Mouse (Mus musculus) brown adipose tissue, adult 24 weeks (tissue): ENCODE data around the gene Cyp2a12. TPM values are rescaled to one million over a fixed set of nuclear protein-coding genes. Genes with fewer than 3 reads are reported as not detected.
"Not testable (repeated sequence)": the region's sequence is repeated elsewhere in the genome, so short reads cannot be mapped to it uniquely, and the experiment has no call there.

Source experiments
- H3K27ac ChIP-seq: fragments of 200-500 bp; replicated peaks from 2 replicates; pipeline ENCODE4 v1.5.1; 2012; ENCODE audit warnings: low read depth, mild to moderate bottlenecking, low read length
- H3K4me1 ChIP-seq: fragments of 200-500 bp; 2 replicates; pipeline ENCODE4 v1.6.1; 2012; ENCODE audit warnings: low read length, mixed read lengths; ENCODE audit not compliant: control insufficient read depth, insufficient read depth, insufficient read length
- H3K4me3 ChIP-seq: fragments of 200-500 bp; 2 replicates; pipeline ENCODE4 v1.5.1; 2012; ENCODE audit warnings: low read depth, mild to moderate bottlenecking, low read length, moderate library complexity; ENCODE audit not compliant: insufficient read depth
- polyA plus RNA-seq: library from polyadenylated mRNA; stranded (reverse); fragments of >200 nt; gene quantifications from 2 replicates; pipeline ENCODE4 v1.2.4, GENCODE M21; 2012; ENCODE audit not compliant: missing spikeins, insufficient read depth, insufficient read length

Gene Cyp2a12
- 1.0 TPM in 1 of 2 replicates, not detected in the other for polyA plus RNA-seq

DNA sequence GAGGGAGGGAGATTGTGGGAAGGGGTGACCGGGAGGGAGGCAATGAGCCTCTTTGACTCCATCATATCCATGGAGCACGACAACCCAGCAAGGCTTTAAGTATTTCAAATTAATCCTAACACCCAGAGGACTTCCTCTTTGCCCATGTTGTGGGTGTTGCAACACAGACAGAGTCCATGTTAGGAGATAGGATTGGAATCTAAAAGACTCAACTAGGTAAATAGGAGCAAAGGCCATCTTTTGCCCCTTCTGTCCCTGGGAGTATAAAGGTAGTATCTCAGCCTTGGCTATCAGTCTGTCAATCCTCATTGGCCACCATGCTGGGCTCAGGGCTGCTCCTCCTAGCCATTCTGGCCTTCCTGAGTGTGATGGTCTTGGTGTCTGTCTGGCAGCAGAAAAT, at the start of gene Cyp2a12:
Gene Cyp2a12 (plus strand): TSS at position 293 of the 400 bp plus-strand sequence.
- Histone ChIP-seq H3K4me1 (no peaks in the 10 kb centered on the region), H3K4me3 (no peak within 1 kb of the TSS), H3K27ac (no peak within 1 kb of the TSS)

DNA sequence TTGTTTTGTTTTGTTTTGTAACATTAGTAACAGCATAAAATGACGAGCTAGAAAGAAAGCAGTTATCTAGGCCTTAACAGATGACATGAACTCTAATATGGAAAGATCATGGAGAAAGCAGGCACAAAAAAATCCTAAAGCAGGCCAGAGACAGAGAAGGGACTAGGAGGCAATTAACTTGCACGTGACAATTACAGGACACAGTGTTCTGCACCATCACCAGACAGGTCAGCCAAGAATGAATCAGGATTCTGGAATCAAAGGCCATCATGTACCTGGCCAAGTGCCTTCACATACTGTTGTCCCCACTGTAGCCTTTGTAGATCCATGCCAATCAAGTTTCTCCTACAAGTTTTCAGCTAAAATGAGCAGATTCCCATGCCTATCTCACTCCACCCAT, 47.4 kb upstream of the Cyp2a12 start:
- not testable (repeated sequence) for H3K4me1 ChIP-seq, H3K4me3 ChIP-seq, H3K27ac ChIP-seq

DNA sequence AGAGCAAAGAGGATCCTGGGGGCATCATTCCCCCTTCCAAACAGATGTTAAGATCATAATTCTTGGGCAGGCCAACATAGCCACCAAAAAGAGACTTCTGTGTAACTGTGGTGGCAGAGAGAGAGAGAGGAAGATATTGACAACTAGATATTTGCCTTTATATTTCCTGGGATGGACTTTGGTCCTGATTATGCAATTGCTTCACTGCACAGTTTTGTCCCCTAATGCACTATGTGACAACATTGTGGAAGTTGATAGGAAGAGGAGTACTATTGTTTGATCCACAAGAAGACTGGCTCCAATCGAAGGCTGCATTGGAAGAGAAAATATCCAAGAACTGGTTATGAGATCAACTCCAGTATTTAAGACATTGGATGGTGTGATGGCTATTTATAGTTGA, 46.9 kb upstream of the Cyp2a12 start:
- H3K4me3 ChIP-seq, H3K4me1 ChIP-seq, H3K27ac ChIP-seq: not testable (repeated sequence)

DNA sequence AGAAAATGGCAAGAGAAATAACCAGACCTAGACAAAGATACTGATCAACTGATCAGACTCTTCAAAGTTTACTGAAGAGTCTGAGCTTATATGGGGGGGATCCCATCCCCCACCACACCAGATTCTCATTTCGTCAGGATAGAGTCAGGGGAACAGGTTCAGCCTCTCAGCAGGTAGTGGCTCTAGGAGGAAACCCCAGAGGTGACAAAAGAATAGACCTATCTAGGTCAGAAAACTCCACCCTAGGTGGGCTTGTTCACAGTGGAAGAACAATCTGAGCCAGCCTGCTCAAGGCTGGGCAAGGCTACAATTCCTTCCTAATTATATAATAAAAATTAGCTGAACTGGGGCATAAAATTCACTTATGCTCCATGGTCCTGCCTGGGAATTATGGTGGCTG, 46.3 kb upstream of the Cyp2a12 start:
- no peak overlapping the region for H3K4me3 ChIP-seq
- no peak overlapping the region for H3K27ac ChIP-seq
- no peaks in the 10 kb centered on the region for H3K4me1 ChIP-seq

DNA sequence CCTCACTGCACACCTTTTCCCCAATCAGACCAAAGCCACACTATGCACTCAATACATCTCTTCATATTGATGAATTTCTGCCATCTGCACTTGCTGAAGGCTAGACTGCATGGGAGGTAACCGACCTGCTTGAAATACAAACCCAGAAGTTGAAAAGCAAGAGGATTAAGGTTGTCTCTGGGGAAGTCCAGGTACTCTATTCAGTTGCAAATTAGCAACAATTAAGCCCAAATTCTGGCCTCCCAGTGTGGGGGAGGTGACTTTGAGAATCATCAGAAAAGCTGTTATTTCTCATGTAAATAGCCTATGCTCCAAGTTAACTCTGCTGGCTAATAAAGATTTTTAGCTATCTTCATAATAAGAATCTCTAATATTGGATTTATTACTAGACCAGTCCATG, 45.7 kb upstream of the Cyp2a12 start:
- not testable (repeated sequence) for H3K4me3 ChIP-seq, H3K27ac ChIP-seq, H3K4me1 ChIP-seq

DNA sequence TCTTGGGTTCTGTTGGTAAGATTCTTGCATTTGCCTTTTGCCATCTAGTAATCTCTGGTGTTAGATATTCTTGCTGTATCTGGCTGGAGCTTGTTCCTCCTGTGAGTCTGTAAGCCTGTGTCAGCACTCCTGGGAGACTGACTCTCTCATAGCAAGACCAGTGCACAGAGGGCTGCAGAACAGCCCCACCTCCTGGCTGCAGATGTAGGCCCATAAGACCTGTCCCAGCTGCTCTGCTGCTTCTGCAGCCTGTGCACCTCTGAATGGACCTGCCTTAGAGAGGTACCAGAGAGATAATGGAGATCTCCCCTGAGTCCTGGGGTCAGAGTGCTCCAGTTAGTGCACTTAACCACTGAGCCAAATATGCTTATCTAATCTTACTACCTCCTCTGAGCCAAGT, 2.3 kb upstream of the Cyp2a12 start:
- not testable (repeated sequence) for H3K4me3 ChIP-seq, H3K4me1 ChIP-seq, H3K27ac ChIP-seq

DNA sequence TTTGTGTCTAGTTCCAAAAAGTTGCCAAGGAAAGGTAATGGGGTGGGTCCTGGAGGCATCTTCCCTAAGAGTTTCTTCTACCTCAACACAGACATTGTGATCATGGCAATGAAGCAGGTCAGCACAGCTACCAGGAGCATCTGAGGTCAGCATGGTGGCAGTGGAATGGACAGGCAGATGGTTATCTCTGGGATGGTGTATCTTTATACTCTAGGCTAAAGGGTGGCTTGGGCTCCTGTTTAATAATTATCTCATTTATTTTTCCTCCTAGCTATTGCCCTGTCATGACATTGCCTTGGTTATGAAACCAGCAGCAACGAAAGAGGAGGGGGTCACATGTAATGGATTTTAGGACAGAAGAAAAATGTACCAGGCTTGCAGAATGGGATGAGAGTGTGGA, 20.0 kb downstream of the Cyp2a12 start:
- H3K27ac ChIP-seq, H3K4me1 ChIP-seq, H3K4me3 ChIP-seq: not testable (repeated sequence)

DNA sequence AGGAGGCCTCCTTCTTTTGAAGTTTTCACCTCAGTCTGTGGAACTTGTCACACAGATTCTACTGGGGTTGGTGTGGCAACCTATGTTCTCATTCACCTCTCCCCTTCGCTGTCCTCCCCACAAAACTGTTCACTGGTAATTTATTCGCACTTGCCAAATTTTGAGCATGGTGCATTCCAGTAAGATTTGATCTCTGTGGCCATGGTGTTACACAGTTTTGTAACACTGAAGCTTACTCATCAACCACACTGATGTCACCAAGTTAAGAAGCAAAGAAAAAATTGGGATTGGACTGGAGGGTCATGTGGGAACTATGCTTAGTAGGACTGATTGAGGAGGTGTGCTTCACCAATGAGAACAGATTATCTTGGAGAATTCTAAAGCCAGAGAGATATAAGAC, 30.5 kb downstream of the Cyp2a12 start:
- H3K4me1 ChIP-seq, H3K4me3 ChIP-seq, H3K27ac ChIP-seq: not testable (repeated sequence)

DNA sequence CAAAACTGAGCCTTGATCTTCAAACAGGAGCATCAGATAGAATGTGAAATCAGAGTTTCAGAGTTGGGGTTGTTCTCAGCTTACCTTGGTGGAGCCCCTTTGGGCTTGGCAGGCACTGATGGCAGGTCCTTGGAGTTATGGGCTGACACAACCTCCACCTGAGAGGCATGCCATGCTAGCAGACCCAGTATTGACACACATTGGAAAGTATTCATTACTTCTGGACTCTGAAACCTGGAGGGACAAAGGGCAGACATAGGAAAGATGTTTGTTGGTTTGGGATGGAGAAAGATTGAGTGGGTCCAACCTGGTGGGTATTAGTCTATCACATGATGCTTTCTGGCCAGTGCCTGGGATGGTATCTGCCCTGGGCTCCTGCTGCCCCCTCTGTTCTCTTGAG, 31.0 kb downstream of the Cyp2a12 start:
- not testable (repeated sequence) for H3K4me3 ChIP-seq, H3K27ac ChIP-seq, H3K4me1 ChIP-seq

DNA sequence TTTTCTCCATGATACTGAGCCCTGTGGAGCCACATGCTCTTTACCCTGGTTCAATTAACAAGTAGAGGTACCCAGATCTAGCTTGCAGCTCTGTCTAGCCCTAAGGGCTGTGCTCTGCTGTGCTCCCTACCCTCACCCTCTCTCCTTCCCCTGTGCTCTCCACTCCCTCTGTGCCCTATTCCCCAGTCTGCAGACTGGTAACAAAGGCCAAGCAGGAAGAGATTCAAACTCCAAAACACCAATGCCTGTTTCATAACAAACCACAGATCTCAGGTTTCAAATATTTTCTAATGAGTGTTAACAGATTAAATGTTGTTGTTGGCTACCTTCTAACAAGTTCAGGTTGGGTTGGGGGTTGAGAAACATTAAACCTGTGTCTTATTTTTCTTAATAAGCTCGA, 49.8 kb downstream of the Cyp2a12 start:
- no peaks in the 10 kb centered on the region; the same call in 1 of the 2 replicates for H3K4me1 ChIP-seq
- H3K4me3 ChIP-seq, result no peak overlapping the region
- H3K27ac ChIP-seq, result no peak overlapping the region

DNA sequence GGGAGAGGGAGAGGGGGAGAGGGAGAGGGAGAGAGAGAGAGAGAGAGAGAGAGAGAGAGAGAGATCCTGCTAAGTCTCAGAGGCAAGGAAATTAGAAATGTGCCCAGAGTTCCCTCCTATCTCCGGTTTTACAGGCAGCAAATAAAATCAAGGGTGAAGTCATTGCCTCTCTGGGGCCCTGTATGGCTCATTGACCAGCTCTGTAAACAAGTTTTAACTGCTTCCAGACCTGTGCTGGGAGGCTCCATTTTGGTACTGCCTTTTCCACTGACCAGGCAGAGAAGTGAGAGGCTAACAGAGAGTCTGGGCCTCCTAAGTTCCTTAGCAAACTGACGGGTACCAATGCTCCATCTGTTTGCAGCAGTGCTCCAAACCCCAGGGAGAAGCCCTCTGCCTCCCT, 52.7 kb downstream of the Cyp2a12 start:
- Histone ChIP-seq H3K4me3 (no peak overlapping the region), H3K27ac (no peak overlapping the region), H3K4me1 (no peaks in the 10 kb centered on the region; the same call in 1 of the 2 replicates)

Other genes starting within 250 kb of the Cyp2a12 start
- not detected in 2 replicates for gene Cyp2g1, start 220.2 kb upstream of the Cyp2a12 start, polyA plus RNA-seq
- 4.8 TPM in 1 of 2 replicates, not detected in the other for gene Cyp2a5, start 193.8 kb upstream of the Cyp2a12 start, polyA plus RNA-seq
- gene Cyp2a22, start 89.7 kb upstream of the Cyp2a12 start, polyA plus RNA-seq, result not detected in 2 replicates
- gene Cyp2f2, start 90.8 kb downstream of the Cyp2a12 start, polyA plus RNA-seq, result 5.0 and 8.5 TPM in 2 replicates
- gene Cyp2t4, start 124.6 kb downstream of the Cyp2a12 start, polyA plus RNA-seq, result not detected in 2 replicates
- gene Egln2, start 137.7 kb downstream of the Cyp2a12 start, polyA plus RNA-seq, result 22.6 and 23.9 TPM in 2 replicates
- 13.6 and 21.4 TPM in 2 replicates for gene Rab4b, start 149.8 kb downstream of the Cyp2a12 start, polyA plus RNA-seq
- not detected in 2 replicates for gene Gm21983, start 152.0 kb downstream of the Cyp2a12 start, polyA plus RNA-seq
- gene Mia, start 152.1 kb downstream of the Cyp2a12 start, polyA plus RNA-seq, result not detected in 2 replicates
- gene BC024978, start 166.7 kb downstream of the Cyp2a12 start, polyA plus RNA-seq, result 5.6 and 8.2 TPM in 2 replicates
- 31.5 and 50.7 TPM in 2 replicates for gene Snrpa, start 167.2 kb downstream of the Cyp2a12 start, polyA plus RNA-seq
- gene Itpkc, start 199.6 kb downstream of the Cyp2a12 start, polyA plus RNA-seq, result 2.2 and 5.2 TPM in 2 replicates
- gene Coq8b, start 203.9 kb downstream of the Cyp2a12 start, polyA plus RNA-seq, result 13.3 and 19.1 TPM in 2 replicates
- 2.6 and 2.7 TPM in 2 replicates for gene Numbl, start 229.4 kb downstream of the Cyp2a12 start, polyA plus RNA-seq